Mouse (Mus musculus): ENCODE data around the gene Eef1akmt3. TPM values are rescaled to one million over a fixed set of nuclear protein-coding genes. Genes with fewer than 3 reads are reported as not detected.

Gene Eef1akmt3
- total and polyA plus RNA-seq, 2 experiments from 2014 or later, result 0.16 TPM; not detected in 1

DNA sequence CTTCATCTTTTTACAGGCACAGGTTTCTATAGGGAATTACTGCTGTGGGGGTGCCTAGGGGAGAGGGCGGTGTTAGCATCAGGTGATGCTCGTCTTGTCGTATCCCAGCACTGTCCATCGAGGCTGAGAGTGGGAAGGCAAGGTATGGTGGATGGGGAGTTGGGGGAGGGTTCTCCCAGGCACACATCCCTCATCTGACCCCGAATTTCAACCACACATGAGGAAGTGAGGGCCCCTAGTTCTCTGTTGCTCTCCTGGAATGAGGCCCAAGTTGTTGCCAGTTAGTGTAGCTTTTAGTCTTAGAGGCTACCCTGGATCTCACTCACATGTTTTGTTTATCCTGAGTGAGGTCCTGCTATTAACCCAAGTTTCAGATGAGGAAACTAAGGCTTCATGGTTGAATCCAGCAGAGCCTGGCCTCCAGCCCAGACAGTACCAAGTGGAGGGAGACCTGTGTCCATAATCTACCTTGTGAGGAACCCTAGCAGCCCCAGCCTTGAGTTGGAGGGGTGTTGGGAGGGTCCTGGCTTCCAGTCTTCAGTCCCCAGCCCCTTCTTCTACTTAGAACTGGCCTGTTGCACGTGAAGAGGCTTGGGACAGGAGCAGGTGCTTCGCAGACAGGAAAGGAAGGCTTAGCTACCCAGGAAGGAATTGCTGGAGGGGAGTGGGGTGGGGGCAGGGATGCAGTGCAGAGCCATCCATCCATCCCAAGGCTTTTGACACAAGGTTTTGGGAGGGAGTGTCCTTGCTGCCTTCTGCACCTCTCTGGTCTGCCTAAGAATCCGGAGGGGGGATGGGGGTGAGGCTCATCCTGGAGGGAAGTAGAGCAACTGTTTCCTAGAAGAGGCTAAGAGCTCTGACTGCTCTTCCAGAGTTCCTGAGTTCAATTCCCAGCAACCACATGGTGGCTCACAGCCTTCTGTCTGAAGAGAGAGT lies 53.9 kb downstream of the Eef1akmt3 start:
- ATAC-seq (ENCODE audit: low FRiP score) (no peak), DNase-seq (ENCODE audit: low spot score) (no peak)
- H3K36me3 ChIP-seq (ENCODE audit: insufficient read depth, low read length), result peaks cover 9% of the 10 kb centered on the region
- H3K4me3 ChIP-seq (ENCODE audit: low read depth, low read length), result no peak overlapping the region
- no peak for TF ChIP-seq CTCF (IDR thresholded peaks at IDR 0.05)
- no peak overlapping the region for H3K27ac ChIP-seq (ENCODE audit: low read depth, low read length)
- H3K9ac ChIP-seq (replicated peaks; ENCODE audit: low read length, poor library complexity, severe bottlenecking), result no peak overlapping the region
- H3K4me2 ChIP-seq (ENCODE audit: low read depth, low read length, poor library complexity, severe bottlenecking), result no peak overlapping the region
- no peaks in the 10 kb centered on the region for H3K27me3 ChIP-seq (ENCODE audit: insufficient read depth, low read length)
- 67% methylated on average over 8 of the region's 8 CpGs for WGBS
- H3K4me1 ChIP-seq (ENCODE audit: insufficient read depth, low read length), result peaks cover 22% of the 10 kb centered on the region
- H3K9me3 ChIP-seq (ENCODE audit: low read length), result no peaks in the 10 kb centered on the region

DNA sequence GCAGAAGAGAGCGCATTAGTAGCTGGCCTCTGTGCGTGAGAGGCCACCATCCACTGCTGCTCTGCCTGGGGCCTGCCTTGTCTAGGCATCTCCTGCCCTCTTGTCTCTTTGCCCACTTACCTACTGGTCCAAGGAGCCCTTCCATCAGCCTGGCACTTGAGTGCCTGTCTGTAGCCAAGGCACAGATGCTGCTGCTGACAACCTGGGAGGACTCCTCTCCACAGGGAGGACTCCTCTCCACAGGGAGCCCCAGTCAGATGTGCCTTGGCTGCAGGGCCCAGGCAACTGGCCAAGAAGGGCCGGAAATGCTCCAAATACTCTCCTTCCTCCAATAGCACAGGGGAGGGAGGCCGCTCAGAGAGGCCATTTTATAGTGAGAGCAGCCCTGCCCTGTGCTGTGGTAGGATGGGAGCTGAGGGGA lies 54.8 kb downstream of the Eef1akmt3 start:
- H3K9ac ChIP-seq (replicated peaks; ENCODE audit: low read length, poor library complexity, severe bottlenecking), result no peak overlapping the region; the same call in 1 of the 2 replicates
- no peaks in the 10 kb centered on the region for H3K9me3 ChIP-seq (ENCODE audit: low read length)
- H3K36me3 ChIP-seq (ENCODE audit: insufficient read depth, low read length), result 0 out of 2 replicates have a peak, but pooled peaks cover 5% of the 10 kb centered on the region
- H3K4me3 ChIP-seq (ENCODE audit: low read depth, low read length), result no peak overlapping the region
- 44% methylated on average over 4 of the region's 4 CpGs for WGBS
- H3K27me3 ChIP-seq (ENCODE audit: insufficient read depth, low read length), result no peaks in the 10 kb centered on the region
- ATAC-seq (ENCODE audit: low FRiP score) (peak; percentile 48), DNase-seq (ENCODE audit: low spot score) (peak; percentile 91)
- H3K4me2 ChIP-seq (ENCODE audit: low read depth, low read length, poor library complexity, severe bottlenecking), result no peak overlapping the region
- H3K27ac ChIP-seq (ENCODE audit: low read depth, low read length), result 0 out of 2 replicates have a peak overlapping the region, but pooled peaks have one; percentile 27
- H3K4me1 ChIP-seq (ENCODE audit: insufficient read depth, low read length), result peaks cover 23% of the 10 kb centered on the region
- TF ChIP-seq CTCF (IDR thresholded peaks at IDR 0.05), result no peak

DNA sequence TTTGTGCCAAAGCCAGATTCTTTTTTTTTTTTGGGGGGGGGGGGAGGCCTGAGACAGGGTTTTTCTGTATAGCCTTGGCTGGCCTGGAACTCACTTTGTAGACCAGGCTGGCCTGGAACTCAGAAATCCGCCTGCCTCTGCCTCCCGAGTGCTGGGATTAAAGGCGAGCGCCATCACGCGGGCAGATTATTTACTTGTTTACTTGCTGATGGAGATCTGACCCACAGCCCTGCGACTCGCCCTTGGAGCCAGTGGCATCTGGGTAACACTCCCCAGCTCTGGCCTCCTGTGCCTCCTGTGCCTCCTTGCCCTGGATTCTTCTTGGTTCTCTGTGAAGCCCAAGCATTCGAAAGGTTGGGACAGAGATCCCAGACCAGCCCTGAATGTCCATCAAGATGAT lies 55.7 kb downstream of the Eef1akmt3 start:
- no peak for ATAC-seq (ENCODE audit: low FRiP score)
- H3K9me3 ChIP-seq (ENCODE audit: low read length), result no peaks in the 10 kb centered on the region
- WGBS, result 94% methylated on average over 9 of the region's 9 CpGs
- TF ChIP-seq CTCF (IDR thresholded peaks at IDR 0.05), result no peak
- H3K4me2 ChIP-seq (ENCODE audit: low read depth, low read length, poor library complexity, severe bottlenecking), result no peak overlapping the region
- H3K9ac ChIP-seq (replicated peaks; ENCODE audit: low read length, poor library complexity, severe bottlenecking), result no peak overlapping the region
- no peaks in the 10 kb centered on the region for H3K27me3 ChIP-seq (ENCODE audit: insufficient read depth, low read length)
- no peak overlapping the region for H3K27ac ChIP-seq (ENCODE audit: low read depth, low read length)
- no peak for DNase-seq (ENCODE audit: low spot score)
- H3K4me1 ChIP-seq (ENCODE audit: insufficient read depth, low read length), result peaks cover 30% of the 10 kb centered on the region
- no peaks in the 10 kb centered on the region for H3K36me3 ChIP-seq (ENCODE audit: insufficient read depth, low read length)
- H3K4me3 ChIP-seq (ENCODE audit: low read depth, low read length), result no peak overlapping the region

DNA sequence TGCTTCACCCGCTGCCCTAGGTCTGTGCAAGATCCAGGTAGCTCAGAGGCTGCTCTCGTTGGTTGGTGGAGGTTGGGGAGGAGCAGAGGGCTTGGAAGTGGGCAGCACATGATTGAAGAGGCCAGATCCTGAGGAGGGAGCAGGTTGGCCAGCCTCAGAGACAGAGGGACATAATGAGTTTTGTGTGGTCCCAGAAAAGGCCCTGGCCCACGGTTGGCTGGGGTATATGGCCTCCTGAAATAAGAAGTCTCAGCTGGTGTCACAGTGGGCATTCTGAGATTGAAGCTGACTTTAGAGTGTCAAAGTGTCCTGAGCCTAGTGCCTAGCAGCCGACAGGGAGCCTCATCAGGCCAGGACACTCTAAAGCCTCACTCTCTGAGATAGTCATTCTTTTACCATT lies 56.2 kb downstream of the Eef1akmt3 start:
- Histone ChIP-seq H3K27me3 (ENCODE audit: insufficient read depth, low read length) (no peaks in the 10 kb centered on the region), H3K4me1 (ENCODE audit: insufficient read depth, low read length) (peaks cover 30% of the 10 kb centered on the region), H3K4me3 (ENCODE audit: low read depth, low read length) (no peak overlapping the region), H3K36me3 (ENCODE audit: insufficient read depth, low read length) (no peaks in the 10 kb centered on the region), H3K9me3 (ENCODE audit: low read length) (no peaks in the 10 kb centered on the region), H3K4me2 (ENCODE audit: low read depth, low read length, poor library complexity, severe bottlenecking) (peak overlapping the region; percentile 12; the same call in 1 of the 2 replicates), H3K9ac (replicated peaks; ENCODE audit: low read length, poor library complexity, severe bottlenecking) (no peak overlapping the region), H3K27ac (ENCODE audit: low read depth, low read length) (no peak overlapping the region)
- DNase-seq (ENCODE audit: low spot score), result no peak
- WGBS, result 80% methylated on average over 4 of the region's 4 CpGs
- ATAC-seq (ENCODE audit: low FRiP score), result no peak
- TF ChIP-seq CTCF (IDR thresholded peaks at IDR 0.05), result no peak

DNA sequence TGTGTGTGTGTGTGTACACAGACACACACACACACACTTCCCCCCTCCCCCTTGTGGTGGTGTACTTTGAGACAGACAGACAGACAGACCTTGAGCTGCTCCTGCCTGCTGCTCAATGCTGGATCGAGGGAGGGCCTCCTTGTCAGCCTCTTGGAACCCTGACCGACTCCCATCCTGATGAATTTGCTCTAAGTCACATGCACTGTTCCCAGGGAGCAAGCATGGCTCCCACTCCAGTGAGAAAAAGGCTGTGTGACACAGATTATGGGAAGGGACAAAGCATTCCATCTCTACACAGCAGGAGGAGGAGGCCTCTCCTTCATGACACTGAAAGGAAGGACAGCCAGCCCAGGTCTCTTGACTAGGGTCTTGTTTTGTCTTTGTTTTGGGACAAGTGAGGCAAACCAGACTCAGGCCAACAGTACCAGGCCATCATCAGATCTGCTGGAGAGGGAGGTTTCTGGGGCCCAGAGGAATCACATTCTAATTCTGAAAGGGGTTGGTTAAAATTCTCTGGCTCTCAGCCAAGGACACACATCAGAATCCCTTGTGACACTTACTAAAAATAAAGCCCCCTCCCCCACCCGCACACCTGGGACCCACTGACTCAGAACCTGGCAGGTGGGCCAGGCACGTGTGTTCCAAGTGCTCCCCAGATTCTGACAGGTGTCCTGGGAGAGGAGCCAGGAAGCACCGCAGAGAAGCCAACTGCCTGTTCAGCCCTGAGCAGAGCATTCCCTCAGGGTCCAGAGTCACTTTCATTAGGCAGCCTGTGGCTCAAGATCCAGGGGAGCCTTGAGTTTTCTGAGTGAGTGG lies 56.9 kb downstream of the Eef1akmt3 start:
- Histone ChIP-seq H3K9ac (replicated peaks; ENCODE audit: low read length, poor library complexity, severe bottlenecking) (no peak overlapping the region), H3K27ac (ENCODE audit: low read depth, low read length) (peak overlapping the region; percentile 18; the same call in 1 of the 2 replicates), H3K27me3 (ENCODE audit: insufficient read depth, low read length) (no peaks in the 10 kb centered on the region), H3K4me2 (ENCODE audit: low read depth, low read length, poor library complexity, severe bottlenecking) (peak overlapping the region; percentile 12; the same call in 1 of the 2 replicates), H3K4me1 (ENCODE audit: insufficient read depth, low read length) (peaks cover 30% of the 10 kb centered on the region), H3K4me3 (ENCODE audit: low read depth, low read length) (no peak overlapping the region), H3K36me3 (ENCODE audit: insufficient read depth, low read length) (no peaks in the 10 kb centered on the region), H3K9me3 (ENCODE audit: low read length) (no peaks in the 10 kb centered on the region)
- DNase-seq (ENCODE audit: low spot score) (peak; percentile 53), ATAC-seq (ENCODE audit: low FRiP score) (no peak)
- WGBS, result 19% methylated on average over 5 of the region's 5 CpGs
- TF ChIP-seq CTCF (IDR thresholded peaks at IDR 0.05), result no peak
